Mouse (Mus musculus) cerebellum, adult 2 months (tissue): ENCODE data around the gene Sprn. TPM values are rescaled to one million over a fixed set of nuclear protein-coding genes. Genes with fewer than 3 reads are reported as not detected.

Experiments
- DNase-seq, 2 experiments: peaks; one replicate each; pipeline ENCODE4 v3.0.0; 2021
- H3K27ac ChIP-seq: fragments of 200-500 bp; 2 replicates; pipeline ENCODE4 v1.5.1; 2012; ENCODE audit warnings: low read length, control low read depth, inconsistent platforms; ENCODE audit not compliant: insufficient read depth
- H3K27me3 ChIP-seq: fragments of 200-500 bp; 2 replicates; pipeline ENCODE4 v1.6.1; 2012; ENCODE audit warnings: inconsistent platforms, mild to moderate bottlenecking, low read length, moderate library complexity; ENCODE audit not compliant: control insufficient read depth, insufficient read depth
- H3K4me1 ChIP-seq: fragments of 200-500 bp; 2 replicates; pipeline ENCODE4 v1.6.1; 2011; ENCODE audit warnings: low read length; ENCODE audit not compliant: control insufficient read depth, insufficient read depth
- H3K4me3 ChIP-seq: fragments of 200-500 bp; replicated peaks from 2 replicates; pipeline ENCODE3; 2011; ENCODE audit warnings: mild to moderate bottlenecking, low read depth, low read length, control low read depth; ENCODE audit not compliant: insufficient read depth
- CTCF ChIP-seq: fragments of 200-500 bp; IDR thresholded peaks from 2 replicates; pipeline ENCODE4 v1.5.1; 2011; ENCODE audit warnings: low read depth, mild to moderate bottlenecking, control low read depth, low read length, moderate library complexity, borderline replicate concordance; ENCODE audit not compliant: insufficient read depth
- POLR2A ChIP-seq: fragments of 200-500 bp; IDR thresholded peaks from 2 replicates; pipeline ENCODE4 v1.6.1; 2011; ENCODE audit warnings: low read length, control low read depth, borderline replicate concordance; ENCODE audit not compliant: insufficient read depth
- WGBS: fragments of 180-500 bp; shearing (Covaris S2); methylation state at CpG from one replicate; pipeline ENCODE4 v1.1.7; 2018; 5-methylcytosine and 5-hydroxymethylcytosine counted together
- polyA plus RNA-seq: library from polyadenylated mRNA; depleted of rRNA; stranded (reverse); fragments of >200 nt; gene quantifications from 2 replicates; pipeline ENCODE4 v1.2.3, GENCODE M21; 2012; rRNA removed

Sprn gene
- polyA plus RNA-seq, 1 experiment, result 25.9 TPM

DNA sequence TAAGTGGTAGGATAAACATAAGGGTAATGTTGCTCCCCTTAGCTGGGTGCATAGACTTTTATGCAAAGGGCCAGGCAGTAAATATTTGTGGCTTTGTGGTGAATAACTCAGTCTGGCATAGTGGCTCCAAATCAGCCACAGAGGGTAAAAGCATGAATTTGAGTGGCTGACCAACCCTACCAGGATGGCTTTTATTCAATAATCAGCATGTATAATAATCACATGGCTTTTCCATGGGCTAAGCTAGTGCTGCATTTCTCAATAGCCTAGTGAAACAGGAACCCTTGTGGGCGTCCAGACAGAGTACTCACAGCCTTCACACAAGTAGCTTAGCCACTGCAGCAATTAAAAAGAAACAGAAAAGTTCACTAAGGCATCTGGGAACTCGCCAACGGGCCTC is 42.7 kb downstream of the Sprn start:
- Histone ChIP-seq H3K4me1 (peaks cover under 1% of the 10 kb centered on the region), H3K27ac (no peak overlapping the region), H3K4me3 (no peak overlapping the region), H3K27me3 (no peaks in the 10 kb centered on the region)
- no peak for DNase-seq
- 38% methylated on average over 3 of the region's 3 CpGs for WGBS
- TF ChIP-seq CTCF (no peak), POLR2A (no peak)

GRCm38 (mm10) chr7:140104009-140104408 is 50.7 kb downstream of the Sprn start:
- 79% methylated on average over 4 of the region's 4 CpGs for WGBS
- no peak for DNase-seq
- H3K4me3 ChIP-seq, result no peak overlapping the region
- TF ChIP-seq POLR2A (no peak), CTCF (no peak)
- no peaks in the 10 kb centered on the region for H3K27me3 ChIP-seq
- H3K4me1 ChIP-seq, result peaks cover 3% of the 10 kb centered on the region; the same call in 1 of the 2 replicates
- H3K27ac ChIP-seq, result no peak overlapping the region

- Histone ChIP-seq H3K4me1 (peaks cover 3% of the 10 kb centered on the region; the same call in 1 of the 2 replicates), H3K27ac (peak within 1 kb of the TSS; percentile 89), H3K27me3 (no peaks in the 10 kb centered on the region), H3K4me3 (peak within 1 kb of the TSS; percentile 92)
- no peak for TF ChIP-seq CTCF
- peak; percentile 66 for TF ChIP-seq POLR2A
- peak; percentile 89 for DNase-seq
- under 1% methylated on average over 30 of the region's 30 CpGs for WGBS
These were observed 52.5 kb downstream of the Sprn start, which contains the start of gene Fuom for GRCm38 (mm10) chr7:140101993-140102860. Gene Fuom (minus strand): TSS chr7:140102441.

- 24% methylated on average over 10 of the region's 10 CpGs for WGBS
- peaks cover 3% of the 10 kb centered on the region; the same call in 1 of the 2 replicates for H3K4me1 ChIP-seq
- DNase-seq, result peak; percentile 46 to 59
- peak overlapping the region; percentile 89 for H3K27ac ChIP-seq
- TF ChIP-seq POLR2A (no peak), CTCF (no peak)
- H3K4me3 ChIP-seq, result peak overlapping the region; percentile 92
- H3K27me3 ChIP-seq, result no peaks in the 10 kb centered on the region
These were observed 53.2 kb downstream of the Sprn start for GRCm38 (mm10) chr7:140101498-140101897.

Other genes with a start within 250 kb of the Sprn start
- 0.16 TPM in 1 of 2 replicates, not detected in the other for gene Utf1, start 211.1 kb downstream of the Sprn start, polyA plus RNA-seq
- gene 6430531B16Rik, start 176.1 kb downstream of the Sprn start, polyA plus RNA-seq, result 0.21 and 0.39 TPM in 2 replicates
- gene Adam8, start 162.3 kb downstream of the Sprn start, polyA plus RNA-seq, result 2.8 and 4.1 TPM in 2 replicates
- gene Zfp511, start 118.5 kb downstream of the Sprn start, polyA plus RNA-seq, result 75.8 and 76.9 TPM in 2 replicates
- 51.4 and 54.5 TPM in 2 replicates for gene Tubgcp2, start 118.2 kb downstream of the Sprn start, polyA plus RNA-seq
- not detected in 2 replicates for gene Msx3, start 105.8 kb downstream of the Sprn start, polyA plus RNA-seq
- gene Caly, start 72.3 kb downstream of the Sprn start, polyA plus RNA-seq, result 189 and 198 TPM in 2 replicates
- not detected in 2 replicates for gene Prap1, start 61.5 kb downstream of the Sprn start, polyA plus RNA-seq
- gene Fuom, start 52.4 kb downstream of the Sprn start, polyA plus RNA-seq, result 94.7 and 98.3 TPM in 2 replicates
- 5.0 and 5.9 TPM in 2 replicates for gene Paox, start 39.1 kb downstream of the Sprn start, polyA plus RNA-seq
- 90.9 and 98.6 TPM in 2 replicates for gene Echs1, start 38.4 kb downstream of the Sprn start, polyA plus RNA-seq
- 42.4 and 45.9 TPM in 2 replicates for gene Mtg1, start 17.3 kb downstream of the Sprn start, polyA plus RNA-seq
- not detected in 2 replicates for gene Olfr522, start 9.9 kb upstream of the Sprn start, polyA plus RNA-seq
- gene Olfr523, start 18.3 kb upstream of the Sprn start, polyA plus RNA-seq, result 0.10 TPM in 2 replicates
- gene Olfr524, start 51.1 kb upstream of the Sprn start, polyA plus RNA-seq, result not detected in 2 replicates
- 0.03 TPM in 1 of 2 replicates, not detected in the other for gene Cd163l1, start 63.4 kb upstream of the Sprn start, polyA plus RNA-seq
- gene 5830411N06Rik, start 92.4 kb upstream of the Sprn start, polyA plus RNA-seq, result 0.10 and 0.13 TPM in 2 replicates
- not detected in 2 replicates for gene Olfr525, start 166.0 kb upstream of the Sprn start, polyA plus RNA-seq
- gene Olfr527, start 179.1 kb upstream of the Sprn start, polyA plus RNA-seq, result not detected in 2 replicates
- gene Olfr60, start 206.8 kb upstream of the Sprn start, polyA plus RNA-seq, result not detected in 2 replicates
- not detected in 2 replicates for gene Olfr530, start 221.5 kb upstream of the Sprn start, polyA plus RNA-seq
- gene Olfr531, start 248.0 kb upstream of the Sprn start, polyA plus RNA-seq, result not detected in 2 replicates